Mouse (Mus musculus): ENCODE measurements around the gene Cacnb4.

GRCm38 (mm10) chr2:52449818-52450217 is 226.8 kb downstream of the Cacnb4 start:
- TF ChIP-seq CTCF (IDR thresholded peaks at IDR 0.05; ENCODE audit: control insufficient read depth, insufficient read depth, low read length) = no peak
- no peak for TF ChIP-seq POLR2A (IDR thresholded peaks at IDR 0.05; ENCODE audit: borderline replicate concordance, control insufficient read depth, low read depth, low read length)
